Mouse (Mus musculus) ES-Bruce4 (cell line): Measurements from ENCODE around the gene A030005K14Rik.

ENCODE experiments used
- CTCF ChIP-seq: IDR thresholded peaks from one replicate; pipeline ENCODE4 v1.8.1; 2011; ENCODE audit warnings: low read depth, low read length
- POLR2A ChIP-seq: IDR thresholded peaks from one replicate; pipeline ENCODE4 v1.8.1; 2011; ENCODE audit warnings: low read length; ENCODE audit not compliant: insufficient read depth

DNA sequence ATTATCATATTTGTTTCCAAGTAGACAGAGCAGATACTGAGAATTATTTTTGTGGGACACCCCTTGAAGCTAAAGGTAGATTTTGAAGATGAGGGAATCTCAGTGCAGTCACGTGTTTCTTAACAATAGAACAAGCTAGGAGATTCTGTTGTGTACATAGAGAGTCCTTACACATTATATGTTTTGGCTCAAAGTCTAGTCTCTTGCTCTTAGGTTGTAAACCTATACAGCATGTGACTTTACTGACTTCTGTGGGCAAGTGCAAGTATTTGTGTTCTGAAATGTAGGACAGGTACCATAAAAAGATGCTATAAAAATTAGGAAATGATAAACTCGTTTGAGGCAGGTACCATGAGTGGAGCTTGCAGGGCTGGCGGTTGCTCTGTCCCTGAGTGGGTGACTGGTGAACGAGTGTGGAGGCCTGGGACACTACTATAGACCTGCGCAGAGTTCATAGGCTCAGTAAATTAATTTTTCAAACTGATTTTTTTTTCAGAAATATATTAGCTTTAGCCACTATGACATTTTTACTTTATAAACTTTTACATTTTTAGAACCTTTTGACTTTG, 48.3 kb upstream of the A030005K14Rik start:
- TF ChIP-seq CTCF (no peak), POLR2A (no peak)
